Mouse (Mus musculus) lung, embryonic 14.5 days (tissue): ENCODE data around the gene Rad50. TPM values are rescaled to one million over a fixed set of nuclear protein-coding genes. Genes with fewer than 3 reads are reported as not detected.

Experiments used
- ATAC-seq: fragments of 200-750 bp; cut with Nextera tagmentation; 2 replicates; pipeline ENCODE4 v1.8.0; 2017; ENCODE audit warnings: mild to moderate bottlenecking, moderate TSS enrichment, moderate library complexity; ENCODE audit not compliant: insufficient read depth
- DNase-seq: peaks from one replicate; pipeline ENCODE4 v3.0.0-alpha.2; 2015
- H3K27ac ChIP-seq: fragments of 300-500 bp; sonication (generic); 2 replicates; pipeline ENCODE4 v1.5.1; 2014; ENCODE audit warnings: low read depth, mild to moderate bottlenecking, moderate library complexity
- H3K27me3 ChIP-seq: fragments of 300-500 bp; sonication (generic); 2 replicates; pipeline ENCODE4 v1.6.1; 2014; ENCODE audit warnings: low read length, control low read depth; ENCODE audit not compliant: insufficient read depth
- H3K36me3 ChIP-seq: fragments of 300-500 bp; sonication (generic); 2 replicates; pipeline ENCODE4 v1.6.1; 2014; ENCODE audit warnings: control low read depth; ENCODE audit not compliant: insufficient read depth
- H3K4me1 ChIP-seq: fragments of 300-500 bp; sonication (generic); 2 replicates; pipeline ENCODE4 v1.6.1; 2014; ENCODE audit warnings: antibody characterized with exemption, control low read depth; ENCODE audit not compliant: insufficient read depth
- H3K4me2 ChIP-seq: fragments of 300-500 bp; sonication (generic); 2 replicates; pipeline ENCODE4 v1.6.1; 2014; ENCODE audit warnings: mild to moderate bottlenecking
- H3K4me3 ChIP-seq: fragments of 300-500 bp; sonication (generic); 2 replicates; pipeline ENCODE4 v1.5.1; 2014; ENCODE audit warnings: low read depth, low read length
- H3K9ac ChIP-seq: fragments of 300-500 bp; sonication (generic); 2 replicates; pipeline ENCODE4 v1.6.1; 2014
- H3K9me3 ChIP-seq: fragments of 300-500 bp; sonication (generic); 2 replicates; pipeline ENCODE4 v1.6.1; 2016; ENCODE audit warnings: low read depth, low read length, control low read depth
- CTCF ChIP-seq: IDR thresholded peaks from 2 replicates; pipeline ENCODE4 v1.5.1; 2016; ENCODE audit warnings: antibody characterized with exemption, low read depth
- WGBS: fragments of 180-500 bp; shearing (Covaris S2); extraction: QIAGEN DNeasy Blood & Tissue Kit; methylation state at CpG from one replicate; pipeline ENCODE4 v1.1.7; 2014; 5-methylcytosine and 5-hydroxymethylcytosine counted together
- polyA plus RNA-seq: library from polyadenylated mRNA; unstranded; fragments of >200 nt; fragmentation: Nextera tagmentation; extraction: Ambion mirVana; gene quantifications from 2 replicates; pipeline ENCODE4 v1.2.1, GENCODE M21; 2014

Gene Rad50
- polyA plus RNA-seq, 1 experiment from 2014 or later = 32.3 TPM

DNA sequence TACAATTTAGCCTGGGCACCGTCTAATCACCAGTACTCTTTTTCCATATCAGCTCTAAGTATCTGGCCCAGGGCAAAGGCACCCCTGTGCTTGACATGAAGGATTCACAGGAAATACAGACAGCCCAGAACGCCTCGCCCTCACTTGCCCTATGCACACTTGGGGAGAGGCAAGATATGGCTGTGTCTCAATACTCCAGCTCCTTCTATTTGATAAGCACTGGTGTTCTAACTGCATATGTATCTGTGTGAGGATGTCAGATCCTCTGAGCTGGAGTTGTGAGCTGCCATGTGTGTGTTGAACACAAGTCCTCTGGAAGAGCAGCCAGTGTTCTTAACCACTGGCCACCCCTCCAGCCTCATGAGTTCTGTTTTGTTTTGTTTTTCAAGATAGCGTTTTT is 55.7 kb downstream of the Rad50 start:
- ATAC-seq (no peak), DNase-seq (no peak)
- Histone ChIP-seq H3K36me3 (peaks cover 53% of the 10 kb centered on the region), H3K9ac (no peak overlapping the region), H3K27me3 (no peaks in the 10 kb centered on the region), H3K27ac (no peak overlapping the region), H3K4me1 (no peaks in the 10 kb centered on the region), H3K9me3 (no peaks in the 10 kb centered on the region), H3K4me2 (no peak overlapping the region), H3K4me3 (no peak overlapping the region)
- TF ChIP-seq CTCF = no peak
- 86% methylated on average over 4 of the region's 4 CpGs for WGBS

DNA sequence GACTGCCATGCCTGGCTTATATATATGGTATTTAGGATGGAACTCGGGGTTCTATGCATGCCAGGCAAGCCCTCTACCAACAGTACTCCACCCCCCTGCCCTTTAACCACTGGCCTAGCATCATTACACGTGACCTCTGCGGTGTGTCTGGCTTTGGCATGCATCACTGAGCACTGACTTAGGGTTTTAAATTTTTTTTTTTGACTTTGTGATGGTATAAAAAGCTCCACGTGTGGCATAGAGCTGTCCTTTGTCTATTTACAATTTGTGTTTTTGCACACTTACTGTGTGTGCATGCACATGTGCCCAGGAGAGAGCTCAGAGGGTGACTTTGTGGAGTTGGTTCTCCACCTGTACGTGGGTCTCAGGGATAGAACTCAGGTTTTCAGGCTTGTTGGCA is 63.1 kb downstream of the Rad50 start:
- no peaks in the 10 kb centered on the region for H3K9me3 ChIP-seq
- no peaks in the 10 kb centered on the region for H3K27me3 ChIP-seq
- ATAC-seq (no peak), DNase-seq (no peak)
- H3K4me3 ChIP-seq = no peak overlapping the region
- H3K9ac ChIP-seq = no peak overlapping the region
- WGBS = 74% methylated on average over 5 of the region's 5 CpGs
- no peaks in the 10 kb centered on the region for H3K36me3 ChIP-seq
- H3K27ac ChIP-seq = no peak overlapping the region
- TF ChIP-seq CTCF = no peak
- H3K4me2 ChIP-seq = no peak overlapping the region
- no peaks in the 10 kb centered on the region for H3K4me1 ChIP-seq

DNA sequence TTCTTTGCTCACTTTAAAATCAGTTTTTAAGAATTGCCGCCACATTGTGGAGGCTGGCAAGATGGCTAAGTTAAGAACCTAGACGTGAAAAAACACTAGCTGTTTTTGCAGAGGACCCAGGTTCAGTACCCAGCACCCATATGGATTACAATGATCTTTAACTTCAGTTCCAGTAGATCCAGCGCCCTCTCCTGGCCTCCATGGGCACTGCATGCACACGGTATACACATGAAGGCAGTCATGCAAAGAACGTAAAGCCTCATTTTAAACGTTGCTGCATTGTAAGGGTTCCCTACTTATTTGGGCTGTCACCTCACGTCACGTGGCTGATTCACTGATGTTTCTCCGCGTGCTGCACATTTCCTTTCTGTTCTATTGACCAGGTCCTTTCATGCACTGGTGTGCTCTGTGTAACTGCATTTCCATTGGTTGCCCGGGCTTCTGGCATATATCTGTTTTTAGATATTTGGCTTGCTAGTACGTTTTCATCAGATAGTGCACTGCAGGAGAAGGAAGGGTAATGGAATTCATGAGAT is 64.3 kb downstream of the Rad50 start:
- H3K9me3 ChIP-seq = no peaks in the 10 kb centered on the region
- 73% methylated on average over 12 of the region's 12 CpGs for WGBS
- peaks cover 1% of the 10 kb centered on the region; the same call in 1 of the 2 replicates for H3K27me3 ChIP-seq
- H3K9ac ChIP-seq = no peak overlapping the region
- H3K27ac ChIP-seq = no peak overlapping the region
- no peak overlapping the region for H3K4me3 ChIP-seq
- H3K4me2 ChIP-seq = no peak overlapping the region
- H3K36me3 ChIP-seq = no peaks in the 10 kb centered on the region
- no peaks in the 10 kb centered on the region for H3K4me1 ChIP-seq
- peak; percentile 48 for TF ChIP-seq CTCF
- DNase-seq = peak; percentile 10
- ATAC-seq = no peak

DNA sequence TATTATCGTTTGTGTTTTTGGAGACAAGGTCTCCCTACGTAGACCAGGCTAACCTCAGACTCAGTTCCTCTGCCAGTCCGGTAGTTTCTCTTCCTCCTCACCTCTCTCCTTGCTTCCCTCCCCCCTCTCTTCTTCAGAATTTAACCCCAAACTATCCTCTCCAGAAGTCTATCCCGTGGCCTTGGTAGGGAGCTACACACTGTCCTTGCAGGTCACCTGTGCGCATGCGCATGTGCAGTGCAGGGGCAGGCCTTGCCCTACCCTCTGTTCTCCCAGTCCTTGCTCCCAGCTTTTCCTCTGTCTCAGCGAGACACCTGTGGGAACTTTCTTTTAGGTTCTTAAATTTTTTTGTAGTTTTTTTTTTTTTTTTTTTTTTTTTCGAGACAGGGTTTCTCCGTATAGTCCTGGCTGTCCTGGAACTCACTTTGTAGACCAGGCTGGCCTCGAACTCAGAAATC is 69.3 kb downstream of the Rad50 start:
- TF ChIP-seq CTCF = no peak
- no peaks in the 10 kb centered on the region for H3K36me3 ChIP-seq
- DNase-seq (no peak), ATAC-seq (no peak)
- no peak overlapping the region for H3K4me2 ChIP-seq
- no peaks in the 10 kb centered on the region for H3K4me1 ChIP-seq
- WGBS = 76% methylated on average over 10 of the region's 10 CpGs
- H3K27me3 ChIP-seq = peaks cover 26% of the 10 kb centered on the region
- no peak overlapping the region for H3K9ac ChIP-seq
- no peak overlapping the region for H3K4me3 ChIP-seq
- no peaks in the 10 kb centered on the region for H3K9me3 ChIP-seq
- H3K27ac ChIP-seq = no peak overlapping the region

DNA sequence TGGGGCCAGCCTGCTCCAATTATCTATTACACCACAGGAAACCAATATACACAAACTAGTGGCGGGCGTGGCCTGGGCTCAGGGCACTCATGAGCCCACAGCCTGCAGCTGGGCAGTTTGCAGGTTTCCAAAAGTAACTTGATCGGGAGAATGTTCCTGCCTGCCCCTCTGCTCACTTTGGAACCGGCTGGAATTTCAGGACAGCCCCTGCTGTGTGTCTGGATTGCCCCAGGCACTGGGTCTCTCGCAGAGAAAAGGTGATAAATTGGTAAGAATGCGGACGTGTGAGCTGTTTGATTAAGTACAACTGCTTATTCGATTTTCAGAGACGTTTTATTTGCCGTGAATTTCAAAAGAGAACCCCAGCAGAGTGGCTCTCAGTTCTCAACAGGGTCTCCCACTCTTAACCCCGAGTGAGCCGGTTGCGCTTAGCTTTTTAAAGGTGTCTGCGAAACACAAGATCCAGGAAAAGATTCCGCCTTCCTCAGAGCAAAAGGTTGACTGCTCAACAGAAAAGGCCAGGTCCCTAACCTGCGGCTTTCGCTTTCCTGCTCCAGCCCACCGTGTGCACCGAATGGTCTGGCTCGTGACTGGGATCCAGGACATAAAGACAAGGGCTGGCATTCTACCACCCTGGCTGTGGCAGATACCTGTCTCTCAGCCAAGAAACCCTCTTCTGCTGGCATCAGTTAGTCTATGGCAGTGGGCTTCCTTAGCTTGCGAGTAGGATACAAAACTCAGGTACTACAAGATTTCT is 69.9 kb downstream of the Rad50 start:
- Histone ChIP-seq H3K9me3 (no peaks in the 10 kb centered on the region), H3K4me3 (no peak overlapping the region), H3K27ac (no peak overlapping the region), H3K36me3 (no peaks in the 10 kb centered on the region), H3K9ac (no peak overlapping the region), H3K4me1 (no peaks in the 10 kb centered on the region), H3K27me3 (peaks cover 26% of the 10 kb centered on the region), H3K4me2 (peak overlapping the region; percentile 35)
- DNase-seq = no peak
- no peak for TF ChIP-seq CTCF
- WGBS = 20% methylated on average over 21 of the region's 21 CpGs
- ATAC-seq = no peak

DNA sequence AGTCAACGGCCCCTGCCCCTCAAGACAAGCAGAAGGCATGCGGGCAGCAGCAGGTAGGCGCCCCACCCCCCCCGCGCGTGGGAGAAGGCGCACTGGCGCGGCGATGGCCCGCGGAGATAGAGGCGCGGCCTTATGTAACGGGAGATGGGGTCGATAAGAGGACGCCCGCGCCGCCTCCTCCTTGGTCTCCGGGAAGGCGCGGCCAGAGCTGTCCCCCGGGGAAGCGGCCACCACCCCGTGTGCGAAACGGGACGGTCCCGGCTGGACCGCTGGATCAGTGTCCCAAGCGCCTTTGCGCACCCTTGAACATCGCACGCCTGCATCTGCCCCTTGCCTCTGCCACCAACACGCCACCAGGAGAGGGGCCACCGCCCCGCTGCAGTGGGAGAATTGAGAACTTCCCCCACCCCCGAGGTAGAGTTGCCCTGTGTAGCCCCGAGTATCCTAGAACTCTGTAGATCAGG is 70.9 kb downstream of the Rad50 start:
- no peaks in the 10 kb centered on the region for H3K36me3 ChIP-seq
- H3K4me1 ChIP-seq = no peaks in the 10 kb centered on the region
- ATAC-seq (no peak; the same call in 1 of the 2 replicates), DNase-seq (peak; percentile 26)
- H3K4me2 ChIP-seq = peak overlapping the region; percentile 76
- H3K27ac ChIP-seq = no peak overlapping the region
- peak overlapping the region; percentile 36 for H3K4me3 ChIP-seq
- no peaks in the 10 kb centered on the region for H3K9me3 ChIP-seq
- H3K9ac ChIP-seq = peak overlapping the region; percentile 28; the same call in 1 of the 2 replicates
- peaks cover 26% of the 10 kb centered on the region for H3K27me3 ChIP-seq
- under 1% methylated on average over 38 of the region's 40 CpGs for WGBS
- no peak for TF ChIP-seq CTCF

DNA sequence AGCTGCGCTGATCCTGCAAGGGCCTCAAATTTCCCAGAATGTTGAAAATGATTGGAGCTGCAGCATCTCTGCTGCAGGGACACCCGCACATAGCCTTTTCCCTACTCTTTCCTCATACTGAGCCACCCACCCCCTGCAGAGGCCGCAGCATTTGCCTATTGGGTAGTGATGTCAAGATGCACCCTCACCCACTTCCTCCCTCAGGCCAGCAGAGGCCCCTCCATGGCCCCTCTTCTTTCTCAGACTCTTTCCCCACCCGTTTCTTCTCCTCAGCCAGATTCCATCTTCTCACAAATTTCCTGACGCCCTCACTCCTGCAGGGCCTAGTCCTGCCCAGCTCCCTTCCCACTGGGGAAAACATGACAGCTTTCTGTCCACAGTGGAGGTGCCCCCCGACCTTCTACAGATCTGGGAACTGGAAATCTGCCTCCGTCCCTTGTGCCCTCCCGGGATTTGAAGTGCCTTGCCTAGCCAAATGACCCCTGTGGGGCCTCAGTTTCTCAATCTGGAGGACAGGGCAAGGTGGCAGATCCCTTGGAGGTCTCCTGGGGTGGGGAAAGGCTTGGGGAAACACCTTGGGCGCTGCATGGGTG is 71.4 kb downstream of the Rad50 start:
- 34% methylated on average over 9 of the region's 9 CpGs for WGBS
- no peaks in the 10 kb centered on the region for H3K4me1 ChIP-seq
- DNase-seq (peak; percentile 7), ATAC-seq (no peak)
- H3K36me3 ChIP-seq = no peaks in the 10 kb centered on the region
- H3K9ac ChIP-seq = no peak overlapping the region; the same call in 1 of the 2 replicates
- H3K27me3 ChIP-seq = peaks cover 26% of the 10 kb centered on the region
- H3K27ac ChIP-seq = no peak overlapping the region
- no peaks in the 10 kb centered on the region for H3K9me3 ChIP-seq
- peak overlapping the region; percentile 76 for H3K4me2 ChIP-seq
- no peak for TF ChIP-seq CTCF
- H3K4me3 ChIP-seq = peak overlapping the region; percentile 36
